Mouse (Mus musculus) embryonic facial prominence, embryonic 10.5 days (tissue): Measurements from ENCODE around the gene Plekho1. TPM values are rescaled to one million over a fixed set of nuclear protein-coding genes. Genes with fewer than 3 reads are reported as not detected.
"Not testable (repeated sequence)": the region's sequence is repeated elsewhere in the genome, so short reads cannot be mapped to it uniquely, and the experiment has no call there.

Experiments used
- DNase-seq: peaks from one replicate; pipeline ENCODE4 v3.0.0-alpha.2; 2017; ENCODE audit warnings: low spot score
- H3K27ac ChIP-seq: fragments of 300-500 bp; sonication (generic); replicated peaks from 2 replicates; pipeline ENCODE4 v1.5.1; 2016; ENCODE audit warnings: mild to moderate bottlenecking
- H3K27me3 ChIP-seq: fragments of 300-500 bp; sonication (generic); replicated peaks from 2 replicates; pipeline ENCODE4 v1.6.1; 2016; ENCODE audit warnings: low read depth, mild to moderate bottlenecking; ENCODE audit not compliant: poor library complexity, severe bottlenecking
- H3K36me3 ChIP-seq: fragments of 300-500 bp; sonication (generic); replicated peaks from 2 replicates; pipeline ENCODE4 v1.6.1; 2016; ENCODE audit warnings: mild to moderate bottlenecking, moderate library complexity
- H3K4me1 ChIP-seq: fragments of 300-500 bp; sonication (generic); 2 replicates; pipeline ENCODE4 v1.6.1; 2016
- H3K4me3 ChIP-seq: fragments of 300-500 bp; sonication (generic); 2 replicates; pipeline ENCODE4 v1.5.1; 2016; ENCODE audit warnings: mild to moderate bottlenecking, moderate library complexity
- H3K9me3 ChIP-seq: fragments of 300-500 bp; sonication (generic); 2 replicates; pipeline ENCODE4 v1.6.1; 2016; ENCODE audit warnings: mild to moderate bottlenecking
- WGBS: fragments of 180-500 bp; shearing (Covaris S2); methylation state at CpG from one replicate; pipeline ENCODE4 v1.1.7; 2016; 5-methylcytosine and 5-hydroxymethylcytosine counted together
- polyA plus RNA-seq: library from polyadenylated mRNA; unstranded; fragments of >200 nt; fragmentation: Nextera tagmentation; extraction: Ambion mirVana; gene quantifications from 2 replicates; pipeline ENCODE4 v1.2.1, GENCODE M21; 2016

Gene Plekho1
- polyA plus RNA-seq, 1 experiment from 2014 or later = 73.2 TPM

GRCm38 (mm10) chr3:95987386-95988110 is 8.3 kb downstream of the Plekho1 start:
- H3K4me1 ChIP-seq = peaks cover 48% of the 10 kb centered on the region
- H3K27me3 ChIP-seq = no peaks in the 10 kb centered on the region
- H3K4me3 ChIP-seq = no peak overlapping the region
- 71% methylated on average over 6 of the region's 6 CpGs for WGBS
- no peaks in the 10 kb centered on the region for H3K9me3 ChIP-seq
- H3K36me3 ChIP-seq = peaks cover 57% of the 10 kb centered on the region
- no peak overlapping the region for H3K27ac ChIP-seq
- peak; percentile 11 for DNase-seq

- H3K4me3 ChIP-seq = no peak overlapping the region
- no peaks in the 10 kb centered on the region for H3K9me3 ChIP-seq
- WGBS = 72% methylated on average over 4 of the region's 4 CpGs
- peak; percentile 14 for DNase-seq
- H3K4me1 ChIP-seq = peaks cover 42% of the 10 kb centered on the region
- peaks cover 51% of the 10 kb centered on the region for H3K36me3 ChIP-seq
- H3K27ac ChIP-seq = 0 out of 2 replicates have a peak overlapping the region, but pooled peaks have one; percentile 90
- H3K27me3 ChIP-seq = no peaks in the 10 kb centered on the region
Measured at GRCm38 (mm10) chr3:95986984-95987383, 8.8 kb downstream of the Plekho1 start.

- WGBS = 2% methylated on average over 21 of the region's 21 CpGs
- H3K36me3 ChIP-seq = peaks cover 43% of the 10 kb centered on the region
- peaks cover 41% of the 10 kb centered on the region for H3K4me1 ChIP-seq
- H3K9me3 ChIP-seq = no peaks in the 10 kb centered on the region
- H3K4me3 ChIP-seq = peak overlapping the region; percentile 53
- no peaks in the 10 kb centered on the region for H3K27me3 ChIP-seq
- peak overlapping the region; percentile 90 for H3K27ac ChIP-seq
- DNase-seq = peak; percentile 81
Measured at GRCm38 (mm10) chr3:95986001-95986622, 9.7 kb downstream of the Plekho1 start.

GRCm38 (mm10) chr3:95985209-95986000 is 10.4 kb downstream of the Plekho1 start:
- no peaks in the 10 kb centered on the region for H3K27me3 ChIP-seq
- no peaks in the 10 kb centered on the region for H3K9me3 ChIP-seq
- peak overlapping the region; percentile 90 for H3K27ac ChIP-seq
- H3K4me3 ChIP-seq = peak overlapping the region; percentile 53
- DNase-seq = peak; percentile 85
- H3K4me1 ChIP-seq = peaks cover 44% of the 10 kb centered on the region
- 2% methylated on average over 12 of the region's 12 CpGs for WGBS
- peaks cover 36% of the 10 kb centered on the region for H3K36me3 ChIP-seq

GRCm38 (mm10) chr3:95982129-95982528 is 13.7 kb downstream of the Plekho1 start:
- peaks cover 3% of the 10 kb centered on the region for H3K36me3 ChIP-seq
- no peak overlapping the region for H3K27ac ChIP-seq
- DNase-seq = no peak
- no peaks in the 10 kb centered on the region for H3K9me3 ChIP-seq
- no peak overlapping the region for H3K4me3 ChIP-seq
- peaks cover 35% of the 10 kb centered on the region for H3K4me1 ChIP-seq
- H3K27me3 ChIP-seq = no peaks in the 10 kb centered on the region
- 87% methylated on average over 4 of the region's 4 CpGs for WGBS

- Histone ChIP-seq H3K27me3 (peaks cover under 1% of the 10 kb centered on the region; the same call in 1 of the 2 replicates), H3K27ac (no peak overlapping the region), H3K36me3 (no peaks in the 10 kb centered on the region; the same call in 1 of the 2 replicates), H3K4me3 (no peak overlapping the region), H3K4me1 (peaks cover 18% of the 10 kb centered on the region), H3K9me3 (no peaks in the 10 kb centered on the region)
- 80% methylated on average over 12 of the region's 12 CpGs for WGBS
- no peak for DNase-seq
Measured at GRCm38 (mm10) chr3:95980276-95980970, 15.4 kb downstream of the Plekho1 start.

GRCm38 (mm10) chr3:95978265-95978664 is 17.5 kb downstream of the Plekho1 start:
- DNase-seq = no peak
- H3K4me1 ChIP-seq = peaks cover 14% of the 10 kb centered on the region
- no peak overlapping the region for H3K27ac ChIP-seq
- H3K27me3 ChIP-seq = peaks cover 22% of the 10 kb centered on the region
- no peak overlapping the region for H3K4me3 ChIP-seq
- no peaks in the 10 kb centered on the region for H3K9me3 ChIP-seq
- WGBS = 85% methylated on average over 9 of the region's 9 CpGs
- H3K36me3 ChIP-seq = no peaks in the 10 kb centered on the region

- not testable (repeated sequence) for H3K4me3 ChIP-seq, DNase-seq, H3K9me3 ChIP-seq, H3K36me3 ChIP-seq, H3K27ac ChIP-seq
- 97% methylated on average over 7 of the region's 7 CpGs for WGBS
- H3K27me3 ChIP-seq = peaks cover 26% of the 10 kb centered on the region
- peaks cover 21% of the 10 kb centered on the region for H3K4me1 ChIP-seq
Measured at GRCm38 (mm10) chr3:95977587-95977986, 18.2 kb downstream of the Plekho1 start.

- Histone ChIP-seq H3K4me1 (peaks cover 23% of the 10 kb centered on the region), H3K36me3 (no peaks in the 10 kb centered on the region), H3K4me3 (no peak overlapping the region), H3K27me3 (peaks cover 30% of the 10 kb centered on the region), H3K9me3 (no peaks in the 10 kb centered on the region), H3K27ac (no peak overlapping the region)
- WGBS = 67% methylated on average over 3 of the region's 3 CpGs
- DNase-seq = no peak
Measured at GRCm38 (mm10) chr3:95977079-95977478, 18.7 kb downstream of the Plekho1 start.

- Histone ChIP-seq H3K9me3 (no peaks in the 10 kb centered on the region), H3K27ac (peak overlapping the region; percentile 75), H3K36me3 (no peaks in the 10 kb centered on the region), H3K4me1 (peaks cover 14% of the 10 kb centered on the region), H3K4me3 (peak overlapping the region; percentile 50), H3K27me3 (peaks cover 35% of the 10 kb centered on the region)
- 2% methylated on average over 34 of the region's 34 CpGs for WGBS
- peak; percentile 74 for DNase-seq
Measured at GRCm38 (mm10) chr3:95972873-95973634, 22.7 kb downstream of the Plekho1 start.

- Histone ChIP-seq H3K27ac (peak overlapping the region; percentile 75), H3K4me3 (peak overlapping the region; percentile 50), H3K27me3 (peaks cover 35% of the 10 kb centered on the region), H3K36me3 (no peaks in the 10 kb centered on the region), H3K4me1 (peaks cover 14% of the 10 kb centered on the region), H3K9me3 (no peaks in the 10 kb centered on the region)
- DNase-seq = no peak
- WGBS = 70% methylated on average over 12 of the region's 12 CpGs
Measured at GRCm38 (mm10) chr3:95972251-95972872, 23.4 kb downstream of the Plekho1 start.
